Mouse (Mus musculus) heart, postnatal 4 days (tissue): ENCODE measurements at regions not wholly inside any gene's neighbourhood (a gene's known extent, or its start where the extent isn't known, plus 50 kb on each side); places are given as distances from the start of the nearest gene placed in this dataset.

Experiments used
- DNase-seq: peaks from one replicate; pipeline ENCODE4 v3.0.0; 2021

- DNase-seq, result no peak
These were observed 80.8 kb upstream of the Dnajc24 start for GRCm38 (mm10) chr2:106083801-106084800.

GRCm38 (mm10) chr2:106083001-106083400 lies 79.7 kb upstream of the Dnajc24 start:
- no peak for DNase-seq

DNA sequence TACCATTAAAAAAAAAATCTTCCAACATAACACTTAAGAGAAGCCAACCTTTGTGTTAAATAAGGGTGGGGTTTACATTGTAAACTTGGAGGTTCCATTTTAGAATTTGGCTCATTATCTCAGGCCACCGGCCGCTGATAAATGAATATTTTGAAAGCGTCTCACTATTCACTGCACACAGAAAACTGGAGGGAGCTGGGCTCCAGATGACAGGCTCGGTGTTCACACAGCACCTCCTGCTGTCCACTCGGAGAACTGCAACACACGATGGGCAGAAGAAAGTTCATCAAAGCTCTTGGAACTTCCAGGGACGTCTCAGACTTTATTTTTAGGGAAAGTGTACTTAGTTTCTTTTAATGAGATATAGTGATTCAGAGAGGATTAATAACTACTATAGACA lies 78.6 kb upstream of the Dnajc24 start:
- DNase-seq, result peak; percentile 81

DNA sequence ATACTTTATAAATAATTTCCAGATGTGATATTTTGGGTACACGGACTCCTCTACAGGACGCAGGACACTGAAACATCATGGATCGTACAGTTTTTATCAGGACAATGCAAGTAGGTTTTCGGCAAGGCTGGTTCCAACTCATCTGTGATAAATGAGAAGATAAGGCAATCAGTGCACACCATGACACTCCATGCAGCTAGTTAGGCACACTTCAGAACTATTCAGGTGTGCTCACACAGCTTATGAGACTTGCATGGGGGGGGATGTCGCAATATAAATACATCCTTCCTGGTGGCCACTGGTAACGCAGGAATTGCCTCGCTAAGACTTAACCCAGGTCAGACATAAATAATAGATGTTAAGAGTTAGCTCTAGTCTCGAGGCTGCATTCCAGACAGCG lies 77.3 kb upstream of the Dnajc24 start:
- DNase-seq, result no peak

DNA sequence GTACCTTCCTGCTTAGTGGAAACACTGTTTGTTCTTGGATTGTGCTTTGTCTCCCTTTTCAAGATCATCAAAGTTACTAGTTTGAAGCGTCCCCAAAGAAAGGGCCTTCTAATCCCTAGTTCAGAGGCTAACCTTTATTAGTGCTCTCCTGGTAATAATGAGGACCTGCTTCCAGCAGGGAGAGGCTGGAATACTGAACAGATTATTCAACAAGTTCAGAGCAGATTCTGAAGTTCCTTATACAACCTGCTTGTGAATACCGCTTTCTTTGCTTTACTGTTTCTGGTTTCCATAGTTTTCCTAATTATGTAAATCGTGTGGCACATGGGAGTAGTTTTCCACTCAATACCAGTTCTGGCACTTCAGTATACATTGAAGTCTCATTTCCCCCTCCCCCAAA lies 75.2 kb upstream of the Dnajc24 start:
- DNase-seq, result no peak

- no peak for DNase-seq
These were observed 71.1 kb upstream of the Dnajc24 start for GRCm38 (mm10) chr2:106074441-106074840.

GRCm38 (mm10) chr2:106064316-106064715 lies 61.0 kb upstream of the Dnajc24 start:
- DNase-seq, result no peak
